Mouse (Mus musculus): ENCODE results near the gene Npdc1. TPM values are rescaled to one million over a fixed set of nuclear protein-coding genes. Genes with fewer than 3 reads are reported as not detected.
A peak's percentile ranks its signal among the peaks of the same experiment; 100 is the strongest.
"Not testable (repeated sequence)": the region's sequence is repeated elsewhere in the genome, so short reads cannot be mapped to it uniquely, and the experiment has no call there.

The Npdc1 gene
- total RNA-seq, 2 experiments from 2014 or later = 14.9 to 16.9 TPM

DNA sequence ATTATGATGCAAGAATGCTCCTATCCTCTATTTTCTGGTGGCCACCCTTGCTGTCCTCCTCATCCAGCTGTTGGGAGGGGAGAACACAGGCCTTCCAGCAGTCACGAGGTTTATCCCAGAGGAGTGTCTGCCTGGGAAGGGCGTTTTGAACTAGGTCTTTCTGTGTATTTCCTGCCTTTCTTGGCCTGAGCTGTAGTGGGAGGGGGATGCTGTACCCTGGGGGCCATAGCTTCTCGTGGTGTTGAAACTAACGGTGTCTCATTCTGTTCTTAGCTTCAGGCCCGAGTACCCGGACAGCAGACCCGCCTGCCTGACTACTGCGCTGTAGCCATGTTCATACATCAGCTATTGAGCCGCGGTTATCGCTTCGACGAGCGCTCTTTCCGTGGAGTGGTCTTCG, 1.1 kb downstream of the Npdc1 start:
- H3K4me3 ChIP-seq = peak overlapping the region; percentile 90
- TF ChIP-seq CTCF (IDR thresholded peaks at IDR 0.05) = no peak
- intact Hi-C loops (cut with DNase I) = loop anchor here (2.0 kb wide), 1 partner anchor 23 kb away; no protein-coding TSS in a partner anchor
- H3K27ac ChIP-seq = peak overlapping the region; percentile 78
- DNase-seq = peak; percentile 72

GRCm38 (mm10) chr2:25400764-25401163, 1.6 kb downstream of the Npdc1 start:
- H3K27ac ChIP-seq = peak overlapping the region; percentile 78
- DNase-seq = peak; percentile 85
- H3K4me3 ChIP-seq = peak overlapping the region; percentile 90
- peak; percentile 84 for TF ChIP-seq CTCF (IDR thresholded peaks at IDR 0.05)
- intact Hi-C loops (cut with DNase I) = loop anchor here (2.0 kb wide), 1 partner anchor 24 kb away; no protein-coding TSS in a partner anchor

GRCm38 (mm10) chr2:25402377-25402971, 3.3 kb downstream of the Npdc1 start:
- H3K4me3 ChIP-seq = peak overlapping the region; percentile 90
- intact Hi-C loops (cut with DNase I) = no loop called here
- H3K27ac ChIP-seq = peak overlapping the region; percentile 84
- DNase-seq = peak; percentile 65
- peak; percentile 62 for TF ChIP-seq CTCF (IDR thresholded peaks at IDR 0.05)

DNA sequence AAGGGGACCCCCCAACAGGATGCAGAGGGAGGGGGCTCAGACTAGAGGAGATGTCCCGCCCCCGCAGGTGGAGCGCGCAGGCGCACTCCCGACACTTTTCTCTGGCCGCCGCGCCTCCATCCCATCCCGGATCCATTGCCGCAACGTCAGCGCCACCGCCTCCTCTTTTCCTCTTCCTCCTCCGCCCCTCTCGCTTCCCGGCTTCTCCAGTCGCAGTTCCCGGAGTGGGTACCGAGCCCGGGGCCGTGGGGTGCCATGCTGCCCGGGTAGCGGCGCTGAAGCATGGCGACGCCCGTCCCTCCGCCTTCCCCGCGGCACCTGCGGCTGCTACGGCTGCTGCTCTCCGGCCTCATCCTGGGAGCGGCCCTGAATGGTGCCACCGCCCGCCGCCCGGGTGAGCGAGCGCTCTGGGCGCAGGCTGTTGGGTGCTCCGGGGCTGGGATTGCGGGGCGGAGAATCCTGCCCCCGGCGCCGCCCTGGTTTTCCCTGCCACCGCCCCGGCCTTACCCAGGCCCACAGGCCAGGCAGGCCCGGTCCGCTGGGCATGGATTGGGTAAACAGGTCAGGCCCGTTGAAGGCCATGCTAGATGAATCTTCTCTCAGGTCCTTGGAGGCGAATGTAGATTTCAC, 3.9 kb downstream of the Npdc1 start:
- no peak for TF ChIP-seq CTCF (IDR thresholded peaks at IDR 0.05)
- Histone ChIP-seq H3K4me3 (peak overlapping the region; percentile 90), H3K27ac (peak overlapping the region; percentile 84)
- DNase-seq = peak; percentile 76
- intact Hi-C loops (cut with DNase I) = no loop called here

- TF ChIP-seq CTCF (IDR thresholded peaks at IDR 0.05) = no peak
Observed at GRCm38 (mm10) chr2:25403994-25404393, 4.8 kb downstream of the Npdc1 start.

GRCm38 (mm10) chr2:25408908-25409307, 9.8 kb downstream of the Npdc1 start:
- intact Hi-C loops (cut with DNase I) = no loop called here
- DNase-seq = no peak
- no peak overlapping the region for H3K4me3 ChIP-seq
- TF ChIP-seq CTCF (IDR thresholded peaks at IDR 0.05) = no peak
- H3K27ac ChIP-seq = no peak overlapping the region

More at GRCm38 (mm10) chr2:25403994-25404393, 4.8 kb downstream of the Npdc1 start:
- DNase-seq = no peak
- intact Hi-C loops (cut with DNase I) = no loop called here
- peak overlapping the region; percentile 90 for H3K4me3 ChIP-seq
- no peak overlapping the region for H3K27ac ChIP-seq

GRCm38 (mm10) chr2:25413436-25413835, 14.3 kb downstream of the Npdc1 start:
- intact Hi-C loops (cut with DNase I); H3K27ac ChIP-seq; DNase-seq; H3K4me3 ChIP-seq: not testable (repeated sequence)
- peak; percentile 50 for TF ChIP-seq CTCF (IDR thresholded peaks at IDR 0.05)

DNA sequence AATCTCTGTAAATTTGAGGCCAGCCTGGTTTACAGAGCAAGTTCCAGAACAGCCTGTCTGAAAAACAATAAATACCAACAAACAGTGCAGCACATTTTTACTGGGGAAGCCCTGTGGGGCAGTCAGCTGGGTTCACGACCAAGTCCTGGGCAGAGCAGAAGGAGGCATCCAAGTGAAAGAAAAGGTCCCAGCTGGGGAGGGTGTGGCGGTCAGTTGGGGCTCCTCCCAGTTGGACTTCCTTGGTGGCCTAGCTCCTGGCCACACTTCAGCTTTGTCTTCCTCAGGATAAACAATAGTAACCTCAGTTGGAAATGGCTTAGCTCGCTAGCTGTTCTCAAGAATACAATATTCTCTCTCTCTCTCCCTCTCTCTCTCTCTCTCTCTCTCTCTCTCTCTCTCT, 18.3 kb downstream of the Npdc1 start:
- intact Hi-C loops (cut with DNase I) = no loop called here
- no peak for TF ChIP-seq CTCF (IDR thresholded peaks at IDR 0.05)
- H3K4me3 ChIP-seq = no peak overlapping the region
- 0 out of 2 replicates have a peak overlapping the region, but pooled peaks have one; percentile 24 for H3K27ac ChIP-seq
- DNase-seq = peak; percentile 54

- Histone ChIP-seq H3K27ac (no peak overlapping the region), H3K4me3 (no peak overlapping the region)
- TF ChIP-seq CTCF (IDR thresholded peaks at IDR 0.05) = peak; percentile 63
- DNase-seq = no peak
- intact Hi-C loops (cut with DNase I) = loop anchor here (1.0 to 5.0 kb wide), 2 partner anchors 61 to 130 kb away; no protein-coding TSS in a partner anchor
Observed at GRCm38 (mm10) chr2:25421896-25422295, 22.7 kb downstream of the Npdc1 start.

- no peak for TF ChIP-seq CTCF (IDR thresholded peaks at IDR 0.05)
- Histone ChIP-seq H3K27ac (peak within 1 kb of the TSS; percentile 43; the same call in 1 of the 2 replicates), H3K4me3 (no peak within 1 kb of the TSS)
- intact Hi-C loops (cut with DNase I) = loop anchor here (1.0 to 5.0 kb wide), 2 partner anchors 61 to 130 kb away; no protein-coding TSS in a partner anchor
- no peak for DNase-seq
Observed at GRCm38 (mm10) chr2:25422587-25423410, 23.6 kb downstream of the Npdc1 start, which contains the start of gene Fut7. Fut7 (plus strand) TSS chr2:25423267.

- DNase-seq = no peak
- TF ChIP-seq CTCF (IDR thresholded peaks at IDR 0.05) = no peak
- no peak overlapping the region for H3K27ac ChIP-seq
- intact Hi-C loops (cut with DNase I) = loop anchor here (5.0 kb wide), 1 partner anchor 129 kb away; no protein-coding TSS in a partner anchor
- no peak overlapping the region for H3K4me3 ChIP-seq
Observed at GRCm38 (mm10) chr2:25423626-25424025, 24.5 kb downstream of the Npdc1 start.

DNA sequence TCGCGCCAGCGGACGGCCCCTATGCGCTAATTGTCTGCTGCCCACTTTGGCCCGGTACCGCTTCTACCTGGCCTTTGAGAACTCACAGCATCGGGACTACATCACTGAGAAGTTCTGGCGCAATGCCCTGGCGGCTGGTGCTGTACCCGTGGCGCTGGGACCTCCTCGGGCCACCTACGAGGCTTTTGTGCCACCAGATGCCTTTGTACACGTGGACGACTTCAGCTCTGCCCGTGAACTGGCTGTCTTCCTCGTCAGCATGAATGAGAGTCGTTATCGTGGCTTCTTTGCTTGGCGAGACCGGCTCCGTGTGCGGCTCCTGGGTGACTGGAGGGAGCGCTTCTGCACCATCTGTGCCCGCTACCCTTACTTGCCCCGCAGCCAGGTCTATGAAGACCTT, 26.3 kb downstream of the Npdc1 start:
- Histone ChIP-seq H3K4me3 (no peak overlapping the region), H3K27ac (no peak overlapping the region)
- no peak for DNase-seq
- TF ChIP-seq CTCF (IDR thresholded peaks at IDR 0.05) = no peak
- intact Hi-C loops (cut with DNase I) = no loop called here

Data from gastrocnemius, adult 2 months (tissue).